Mouse (Mus musculus): ENCODE measurements around the gene Ltbp1.

- TF ChIP-seq CTCF (IDR thresholded peaks at IDR 0.05; ENCODE audit: insufficient read depth, low read depth, low read length) (no peak), POLR2A (IDR thresholded peaks at IDR 0.05; ENCODE audit: insufficient read depth, low read depth, low read length) (no peak)
Observed at GRCm38 (mm10) chr17:75243221-75243620, 237.9 kb downstream of the Ltbp1 start.

Data from olfactory bulb, adult 2 months (tissue).